Mouse (Mus musculus) heart, embryonic 16.5 days (tissue): ENCODE results near the gene Poc1a. TPM values are rescaled to one million over a fixed set of nuclear protein-coding genes. Genes with fewer than 3 reads are reported as not detected.

Experiments used
- ATAC-seq: fragments of 200-750 bp; cut with Nextera tagmentation; replicated peaks from 2 replicates; pipeline ENCODE4 v1.8.0; 2017; ENCODE audit warnings: moderate number of reproducible peaks; ENCODE audit not compliant: insufficient read depth, low FRiP score; ENCODE audit errors: extremely low read depth
- H3K27ac ChIP-seq: fragments of 300-500 bp; sonication (generic); 2 replicates; pipeline ENCODE4 v1.5.1; 2014; ENCODE audit warnings: mild to moderate bottlenecking, low read length, control low read depth, moderate library complexity
- H3K27me3 ChIP-seq: fragments of 300-500 bp; sonication (generic); 2 replicates; pipeline ENCODE4 v1.6.1; 2014; ENCODE audit warnings: low read length, mixed read lengths; ENCODE audit not compliant: control insufficient read depth, insufficient read depth
- H3K36me3 ChIP-seq: fragments of 300-500 bp; sonication (generic); 2 replicates; pipeline ENCODE4 v1.6.1; 2014; ENCODE audit not compliant: control insufficient read depth, insufficient read depth
- H3K4me1 ChIP-seq: fragments of 300-500 bp; sonication (generic); 2 replicates; pipeline ENCODE4 v1.6.1; 2014; ENCODE audit warnings: low read length, mixed read lengths; ENCODE audit not compliant: control insufficient read depth, insufficient read depth
- H3K4me2 ChIP-seq: fragments of 300-500 bp; sonication (generic); 2 replicates; pipeline ENCODE4 v1.6.1; 2014; ENCODE audit warnings: low read depth, mild to moderate bottlenecking, control low read depth, low read length
- H3K4me3 ChIP-seq: fragments of 300-500 bp; sonication (generic); 2 replicates; pipeline ENCODE4 v1.5.1; 2014; ENCODE audit warnings: mild to moderate bottlenecking, control low read depth, low read length
- H3K9ac ChIP-seq: fragments of 300-500 bp; sonication (generic); 2 replicates; pipeline ENCODE4 v1.6.1; 2014; ENCODE audit warnings: low read length, control low read depth
- H3K9me3 ChIP-seq: fragments of 300-500 bp; sonication (generic); replicated peaks from 2 replicates; pipeline ENCODE4 v1.6.1; 2016; ENCODE audit warnings: low read length; ENCODE audit not compliant: control insufficient read depth
- WGBS: fragments of 180-500 bp; shearing (Covaris S2); extraction: QIAGEN DNeasy Blood & Tissue Kit; methylation state at CpG from one replicate; pipeline ENCODE4 v1.1.7; 2014; 5-methylcytosine and 5-hydroxymethylcytosine counted together
- polyA plus RNA-seq: library from polyadenylated mRNA; unstranded; fragments of >200 nt; fragmentation: Nextera tagmentation; extraction: Ambion mirVana; gene quantifications from 2 replicates; pipeline ENCODE4 v1.2.1, GENCODE M21; 2015

Poc1a gene
- polyA plus RNA-seq, 1 experiment from 2014 or later, result 30.6 TPM

DNA sequence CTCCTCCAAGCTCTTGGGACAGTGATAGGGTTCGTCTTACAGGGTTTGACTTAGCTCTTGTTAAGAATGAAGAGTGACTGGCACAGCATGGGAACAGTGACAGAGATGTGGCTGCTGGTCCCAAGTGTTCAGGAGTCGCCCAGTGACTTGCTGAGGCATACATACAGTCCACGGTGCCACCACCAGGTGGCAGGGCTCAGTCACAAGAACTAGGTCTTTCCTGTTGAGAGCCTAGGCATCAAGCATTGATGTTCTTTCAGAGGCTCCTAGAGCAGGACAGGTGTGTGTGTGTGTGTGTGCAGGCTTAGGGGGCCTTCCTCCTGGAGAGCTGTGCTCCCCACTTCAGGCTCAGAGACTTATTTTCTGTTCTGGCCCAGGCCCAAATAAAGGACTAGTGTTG, 8.0 kb downstream of the Poc1a start:
- WGBS, result 23% methylated on average over 3 of the region's 3 CpGs
- Histone ChIP-seq H3K36me3 (peaks cover 20% of the 10 kb centered on the region), H3K27me3 (no peaks in the 10 kb centered on the region), H3K4me2 (no peak overlapping the region), H3K27ac (no peak overlapping the region), H3K9ac (no peak overlapping the region), H3K9me3 (no peaks in the 10 kb centered on the region), H3K4me3 (no peak overlapping the region), H3K4me1 (no peaks in the 10 kb centered on the region)
- peak; percentile 38; the same call in 1 of the 2 replicates for ATAC-seq

DNA sequence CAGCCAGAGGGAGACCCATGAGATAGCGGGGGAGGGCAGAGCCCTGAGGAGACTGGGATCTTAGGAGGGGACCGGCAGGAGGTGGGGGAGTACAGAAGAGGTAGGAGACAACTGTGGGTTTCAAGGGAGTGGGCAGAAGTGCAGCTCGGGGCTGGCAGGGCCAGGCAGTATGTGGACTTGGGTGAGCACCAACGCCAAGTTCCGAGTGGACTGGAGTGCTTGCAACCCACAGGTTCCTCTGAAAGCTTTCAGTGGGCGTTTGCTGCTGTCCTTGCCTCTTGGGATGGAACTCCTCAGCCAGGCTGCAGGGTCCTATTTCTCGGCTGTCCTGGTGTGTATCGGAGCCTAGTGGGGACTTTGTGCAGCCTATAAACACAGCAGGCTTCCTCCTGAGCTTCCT, 9.0 kb downstream of the Poc1a start:
- H3K9me3 ChIP-seq, result no peaks in the 10 kb centered on the region
- no peak overlapping the region for H3K4me3 ChIP-seq
- H3K36me3 ChIP-seq, result peaks cover 19% of the 10 kb centered on the region
- 89% methylated on average over 8 of the region's 8 CpGs for WGBS
- no peaks in the 10 kb centered on the region for H3K27me3 ChIP-seq
- no peak overlapping the region for H3K4me2 ChIP-seq
- H3K4me1 ChIP-seq, result no peaks in the 10 kb centered on the region
- no peak overlapping the region for H3K27ac ChIP-seq
- no peak overlapping the region for H3K9ac ChIP-seq
- no peak for ATAC-seq

DNA sequence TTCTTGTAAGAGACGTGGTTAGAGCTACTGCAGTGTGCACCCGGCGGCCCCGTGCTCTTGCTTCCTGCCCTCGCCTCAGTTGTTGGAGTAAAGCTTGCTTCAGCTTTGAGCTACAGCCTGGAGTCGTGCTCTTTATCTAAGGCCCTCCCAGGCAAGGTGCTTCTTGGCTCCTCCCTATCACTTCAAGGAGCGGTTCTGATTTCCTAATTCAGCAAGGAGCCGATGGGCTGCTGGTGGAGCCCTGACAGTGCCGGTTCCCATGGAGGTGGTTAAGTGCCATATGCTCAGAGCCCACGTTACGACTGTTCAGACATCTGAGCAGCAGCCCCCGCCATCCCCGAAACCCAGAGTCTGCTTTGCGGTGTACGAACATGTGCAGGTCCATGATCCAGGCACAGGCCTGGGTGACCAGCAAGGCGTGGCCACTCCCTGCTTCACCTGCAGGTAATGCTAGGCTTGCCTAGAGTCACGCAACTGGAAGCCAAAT, 9.8 kb downstream of the Poc1a start:
- ATAC-seq, result no peak
- peaks cover 15% of the 10 kb centered on the region for H3K36me3 ChIP-seq
- no peak overlapping the region for H3K27ac ChIP-seq

DNA sequence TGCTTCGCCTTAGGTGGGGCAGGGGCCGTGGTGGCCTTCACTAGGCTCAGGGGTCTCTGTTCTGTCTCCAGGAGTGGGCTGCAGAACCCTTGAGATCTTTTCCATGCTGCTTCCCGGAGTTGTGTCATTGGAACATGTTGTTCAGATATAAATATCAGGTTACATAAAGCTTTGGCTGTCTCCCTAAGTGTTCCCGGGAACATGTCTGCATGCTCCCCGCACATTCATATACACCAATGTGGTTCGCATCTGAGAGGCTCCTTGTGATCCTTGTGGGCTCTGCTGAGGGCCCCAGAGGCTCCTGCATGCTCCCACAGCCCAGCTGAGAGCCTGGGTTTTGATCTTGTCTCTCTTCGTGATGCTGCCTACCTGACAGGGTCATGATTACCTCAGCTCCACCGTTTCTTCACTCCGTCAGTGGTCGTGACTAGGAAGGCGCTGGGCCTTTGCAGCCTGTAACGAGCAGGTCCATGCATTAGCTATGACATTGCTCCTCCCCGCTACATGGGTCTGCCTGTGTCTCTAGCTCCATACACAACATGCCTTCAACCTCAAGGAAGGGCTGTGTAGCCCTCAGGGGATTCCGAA, 12.8 kb downstream of the Poc1a start:
- H3K4me1 ChIP-seq, result no peaks in the 10 kb centered on the region
- WGBS, result 86% methylated on average over 14 of the region's 14 CpGs
- no peak overlapping the region for H3K27ac ChIP-seq
- H3K9me3 ChIP-seq, result no peaks in the 10 kb centered on the region
- H3K4me2 ChIP-seq, result no peak overlapping the region
- no peak overlapping the region for H3K4me3 ChIP-seq
- no peak overlapping the region for H3K9ac ChIP-seq
- ATAC-seq, result no peak
- peaks cover 3% of the 10 kb centered on the region; the same call in 1 of the 2 replicates for H3K36me3 ChIP-seq
- no peaks in the 10 kb centered on the region for H3K27me3 ChIP-seq

More for the DNA sequence above, 9.8 kb downstream of the Poc1a start:
- Histone ChIP-seq H3K4me1 (no peaks in the 10 kb centered on the region), H3K9me3 (no peaks in the 10 kb centered on the region), H3K4me2 (no peak overlapping the region), H3K4me3 (no peak overlapping the region), H3K9ac (no peak overlapping the region), H3K27me3 (no peaks in the 10 kb centered on the region)
- 86% methylated on average over 17 of the region's 17 CpGs for WGBS

DNA sequence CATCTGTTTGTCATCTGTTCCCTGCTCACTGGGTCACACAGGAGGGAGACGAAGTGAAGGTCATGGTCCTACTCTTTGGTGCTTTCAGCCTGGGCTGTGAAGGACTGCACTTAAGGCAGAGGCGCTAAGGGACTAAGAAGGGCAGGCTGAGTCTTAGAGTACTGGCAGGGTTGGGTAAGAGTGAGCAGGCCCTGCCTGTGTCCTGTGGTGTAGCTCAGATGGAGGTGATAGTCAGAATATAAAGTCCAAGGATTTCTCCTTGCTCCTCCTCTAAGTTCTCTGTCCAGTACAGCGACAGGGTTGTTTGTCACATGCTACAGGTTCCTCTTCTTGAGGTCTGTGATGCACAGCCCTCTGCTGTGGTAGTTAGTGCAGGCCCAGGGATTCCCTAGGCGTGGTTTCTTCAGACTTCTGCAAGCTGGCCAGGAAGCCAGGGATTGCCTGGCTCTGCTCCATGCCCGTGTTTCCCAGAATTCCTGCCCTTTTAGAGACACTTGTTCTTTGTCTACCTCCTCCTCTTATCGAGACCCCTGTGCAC, 15.8 kb downstream of the Poc1a start:
- Histone ChIP-seq H3K4me2 (no peak overlapping the region), H3K9ac (no peak overlapping the region), H3K4me1 (peaks cover 3% of the 10 kb centered on the region; the same call in 1 of the 2 replicates), H3K27ac (no peak overlapping the region), H3K36me3 (no peaks in the 10 kb centered on the region), H3K4me3 (no peak overlapping the region), H3K27me3 (no peaks in the 10 kb centered on the region), H3K9me3 (no peaks in the 10 kb centered on the region)
- WGBS, result 70% methylated on average over 6 of the region's 6 CpGs
- no peak for ATAC-seq

DNA sequence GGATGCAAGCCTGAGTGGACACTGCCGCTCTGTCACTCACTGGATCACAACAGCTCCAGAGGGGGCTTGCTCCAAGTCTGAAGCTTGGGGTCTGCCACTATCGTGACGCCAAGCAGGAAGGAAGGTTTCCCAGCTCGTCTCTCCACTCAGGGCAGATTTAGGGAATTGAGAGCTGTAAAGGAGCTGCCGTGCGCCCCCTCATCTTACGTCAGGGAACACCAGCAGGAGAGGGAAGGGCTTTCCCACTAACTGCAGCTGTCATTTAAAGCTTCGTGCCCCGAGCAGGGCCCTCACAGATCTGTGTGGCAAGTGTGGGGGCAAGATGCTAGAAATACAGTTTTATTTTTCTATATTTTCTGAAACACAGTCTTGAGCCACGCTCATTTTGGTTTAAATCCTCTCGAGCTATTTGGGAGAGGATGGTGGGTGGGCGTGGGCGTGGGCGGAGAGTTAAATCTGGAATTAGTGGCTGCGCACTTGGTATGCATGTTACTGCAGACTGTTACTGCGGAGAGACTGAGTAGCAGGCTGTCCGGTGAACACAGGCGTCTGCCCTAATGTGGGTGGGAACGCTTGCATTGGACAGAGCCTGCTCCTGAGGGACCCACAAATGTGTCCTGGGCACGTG, 19.4 kb downstream of the Poc1a start:
- Histone ChIP-seq H3K27ac (no peak overlapping the region), H3K4me3 (no peak overlapping the region), H3K36me3 (no peaks in the 10 kb centered on the region), H3K9ac (no peak overlapping the region), H3K4me2 (no peak overlapping the region), H3K27me3 (no peaks in the 10 kb centered on the region), H3K4me1 (peaks cover 18% of the 10 kb centered on the region), H3K9me3 (no peaks in the 10 kb centered on the region)
- no peak for ATAC-seq
- 84% methylated on average over 20 of the region's 20 CpGs for WGBS

DNA sequence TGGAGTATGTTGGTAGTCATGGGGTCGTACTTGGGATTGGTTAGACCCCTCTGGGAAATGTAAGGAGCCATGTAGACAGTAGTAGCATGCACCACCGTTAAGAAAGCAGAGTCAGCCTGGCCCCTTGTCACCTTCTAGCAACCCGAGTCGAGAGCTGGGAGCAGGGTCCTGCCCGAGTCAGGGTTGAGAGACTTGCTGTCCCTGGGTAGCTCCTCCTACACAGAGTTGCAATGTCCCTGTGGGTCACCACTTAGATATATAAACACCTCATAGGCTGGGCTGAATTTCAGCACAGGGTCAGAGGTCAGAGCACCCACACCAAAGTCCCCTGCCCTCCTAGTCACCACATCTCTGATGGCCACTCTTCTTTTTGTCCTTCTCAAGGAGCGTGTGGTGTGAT, 20.1 kb downstream of the Poc1a start:
- 72% methylated on average over 6 of the region's 6 CpGs for WGBS
- Histone ChIP-seq H3K9me3 (no peaks in the 10 kb centered on the region), H3K27ac (no peak overlapping the region; the same call in 1 of the 2 replicates), H3K4me1 (peaks cover 18% of the 10 kb centered on the region), H3K27me3 (no peaks in the 10 kb centered on the region), H3K9ac (no peak overlapping the region), H3K4me3 (no peak overlapping the region), H3K36me3 (no peaks in the 10 kb centered on the region), H3K4me2 (no peak overlapping the region)
- no peak for ATAC-seq

DNA sequence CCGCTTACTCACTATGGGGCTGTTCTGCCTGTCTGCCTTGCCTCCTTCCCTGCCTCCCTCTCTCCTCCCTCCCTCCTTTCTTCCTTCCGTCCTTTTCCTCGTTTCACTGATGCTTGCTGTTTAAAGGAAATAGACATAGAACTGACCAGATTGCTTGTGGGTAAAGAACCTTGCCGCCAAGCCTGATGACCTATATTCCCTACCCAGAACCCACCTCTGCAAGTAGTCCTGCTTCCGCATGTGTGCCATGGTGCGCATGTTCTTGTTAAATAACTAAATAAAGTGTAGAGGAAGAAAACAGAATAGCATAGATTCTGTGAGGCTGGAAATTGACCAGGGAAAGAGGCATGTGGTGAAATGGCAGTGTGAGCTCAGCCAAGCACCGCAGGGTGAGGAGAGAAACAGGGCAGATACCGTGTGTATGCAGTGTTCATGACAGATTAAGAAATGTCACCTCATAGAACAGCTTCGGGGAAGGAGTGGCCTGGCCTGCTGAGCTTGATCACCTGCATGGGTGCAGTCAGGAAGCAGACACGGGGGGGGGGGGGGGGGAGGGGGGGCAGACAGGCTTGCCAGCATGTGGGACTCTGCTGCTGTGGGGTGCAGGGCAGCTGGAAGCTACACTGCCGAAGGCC, 20.7 kb downstream of the Poc1a start:
- peak; percentile 42 for ATAC-seq
- Histone ChIP-seq H3K9ac (no peak overlapping the region), H3K4me1 (peaks cover 18% of the 10 kb centered on the region), H3K4me3 (no peak overlapping the region), H3K36me3 (no peaks in the 10 kb centered on the region), H3K27me3 (no peaks in the 10 kb centered on the region), H3K4me2 (no peak overlapping the region), H3K9me3 (no peaks in the 10 kb centered on the region), H3K27ac (peak overlapping the region; percentile 57)
- 57% methylated on average over 11 of the region's 11 CpGs for WGBS
